Mouse (Mus musculus): ENCODE data around the gene Tjp2. TPM values are rescaled to one million over a fixed set of nuclear protein-coding genes. Genes with fewer than 3 reads are reported as not detected.
"Not testable (repeated sequence)": the region's sequence is repeated elsewhere in the genome, so short reads cannot be mapped to it uniquely, and the experiment has no call there.

The Tjp2 gene
- polyA plus RNA-seq, 1 experiment from 2014 or later, result 28.4 TPM

- no peaks in the 10 kb centered on the region for H3K9me3 ChIP-seq
- WGBS, result 96% methylated on average over 12 of the region's 12 CpGs
- H3K4me3 ChIP-seq, result no peak overlapping the region
- H3K4me1 ChIP-seq, result no peaks in the 10 kb centered on the region
- H3K27ac ChIP-seq, result no peak overlapping the region
- peaks cover 29% of the 10 kb centered on the region for H3K36me3 ChIP-seq
- ATAC-seq (ENCODE audit: low FRiP score, low read depth), result no peak
- no peaks in the 10 kb centered on the region for H3K27me3 ChIP-seq (replicated peaks)
- H3K4me2 ChIP-seq (replicated peaks), result no peak overlapping the region
- H3K9ac ChIP-seq, result no peak overlapping the region
Observed at GRCm38 (mm10) chr19:24107707-24108106, 117.1 kb downstream of the Tjp2 start.

GRCm38 (mm10) chr19:24103802-24104201, 121.0 kb downstream of the Tjp2 start:
- Histone ChIP-seq H3K4me3 (no peak overlapping the region), H3K36me3 (peaks cover 12% of the 10 kb centered on the region), H3K27ac (no peak overlapping the region), H3K9ac (no peak overlapping the region), H3K4me2 (replicated peaks) (no peak overlapping the region), H3K9me3 (no peaks in the 10 kb centered on the region), H3K4me1 (no peaks in the 10 kb centered on the region), H3K27me3 (replicated peaks) (no peaks in the 10 kb centered on the region)
- 77% methylated on average over 3 of the region's 3 CpGs for WGBS
- no peak for ATAC-seq (ENCODE audit: low FRiP score, low read depth)

- Histone ChIP-seq H3K4me1 (no peaks in the 10 kb centered on the region), H3K27me3 (replicated peaks) (no peaks in the 10 kb centered on the region), H3K4me3 (no peak overlapping the region), H3K36me3 (peaks cover 20% of the 10 kb centered on the region), H3K9me3 (no peaks in the 10 kb centered on the region), H3K4me2 (replicated peaks) (no peak overlapping the region), H3K9ac (no peak overlapping the region), H3K27ac (no peak overlapping the region)
- WGBS, result 93% methylated on average over 10 of the region's 10 CpGs
- no peak for ATAC-seq (ENCODE audit: low FRiP score, low read depth)
Observed at GRCm38 (mm10) chr19:24102562-24103126, 122.2 kb downstream of the Tjp2 start.

- H3K4me1 ChIP-seq, result no peaks in the 10 kb centered on the region
- WGBS, result 81% methylated on average over 6 of the region's 6 CpGs
- no peak for ATAC-seq (ENCODE audit: low FRiP score, low read depth)
- H3K27ac ChIP-seq, result no peak overlapping the region
- H3K9ac ChIP-seq, result no peak overlapping the region
- peaks cover 34% of the 10 kb centered on the region for H3K36me3 ChIP-seq
- H3K4me2 ChIP-seq (replicated peaks), result no peak overlapping the region
- H3K27me3 ChIP-seq (replicated peaks), result no peaks in the 10 kb centered on the region
- no peak overlapping the region for H3K4me3 ChIP-seq
- no peaks in the 10 kb centered on the region for H3K9me3 ChIP-seq
Observed at GRCm38 (mm10) chr19:24101183-24101582, 123.6 kb downstream of the Tjp2 start.

GRCm38 (mm10) chr19:24098691-24099090, 126.1 kb downstream of the Tjp2 start:
- peaks cover 56% of the 10 kb centered on the region for H3K36me3 ChIP-seq
- no peaks in the 10 kb centered on the region for H3K4me1 ChIP-seq
- H3K4me2 ChIP-seq (replicated peaks), result no peak overlapping the region
- no peaks in the 10 kb centered on the region for H3K27me3 ChIP-seq (replicated peaks)
- no peaks in the 10 kb centered on the region for H3K9me3 ChIP-seq
- H3K27ac ChIP-seq, result no peak overlapping the region
- ATAC-seq (ENCODE audit: low FRiP score, low read depth), result no peak
- no peak overlapping the region for H3K4me3 ChIP-seq
- WGBS, result 95% methylated on average over 10 of the region's 10 CpGs
- H3K9ac ChIP-seq, result no peak overlapping the region

GRCm38 (mm10) chr19:24097666-24098455, 127.0 kb downstream of the Tjp2 start:
- H3K36me3 ChIP-seq, result peaks cover 57% of the 10 kb centered on the region
- H3K4me2 ChIP-seq (replicated peaks), result no peak overlapping the region
- H3K9ac ChIP-seq, result no peak overlapping the region
- no peak overlapping the region for H3K27ac ChIP-seq
- ATAC-seq (ENCODE audit: low FRiP score, low read depth), result no peak
- H3K4me3 ChIP-seq, result no peak overlapping the region
- WGBS, result 86% methylated on average over 16 of the region's 16 CpGs
- H3K4me1 ChIP-seq, result no peaks in the 10 kb centered on the region
- H3K27me3 ChIP-seq (replicated peaks), result no peaks in the 10 kb centered on the region
- no peaks in the 10 kb centered on the region for H3K9me3 ChIP-seq

- not testable (repeated sequence) for ATAC-seq (ENCODE audit: low FRiP score, low read depth); H3K27me3 ChIP-seq (replicated peaks); H3K9me3 ChIP-seq; H3K4me2 ChIP-seq (replicated peaks); H3K4me3 ChIP-seq; H3K9ac ChIP-seq; H3K4me1 ChIP-seq; H3K27ac ChIP-seq
- 74% methylated on average over 8 of the region's 8 CpGs for WGBS
- H3K36me3 ChIP-seq, result peaks cover 32% of the 10 kb centered on the region
Observed at GRCm38 (mm10) chr19:24092060-24092459, 132.8 kb downstream of the Tjp2 start.

GRCm38 (mm10) chr19:24090366-24090765, 134.5 kb downstream of the Tjp2 start:
- peaks cover 15% of the 10 kb centered on the region for H3K36me3 ChIP-seq
- 91% methylated on average over 2 of the region's 2 CpGs for WGBS
- no peak for ATAC-seq (ENCODE audit: low FRiP score, low read depth)

GRCm38 (mm10) chr19:24085306-24085705, 139.5 kb downstream of the Tjp2 start:
- Histone ChIP-seq H3K4me2 (replicated peaks) (no peak overlapping the region), H3K9me3 (no peaks in the 10 kb centered on the region), H3K36me3 (no peaks in the 10 kb centered on the region), H3K9ac (no peak overlapping the region), H3K4me1 (no peaks in the 10 kb centered on the region), H3K27ac (no peak overlapping the region), H3K27me3 (replicated peaks) (no peaks in the 10 kb centered on the region), H3K4me3 (no peak overlapping the region)
- no peak for ATAC-seq (ENCODE audit: low FRiP score, low read depth)
- 82% methylated on average over 2 of the region's 2 CpGs for WGBS

More at GRCm38 (mm10) chr19:24090366-24090765, 134.5 kb downstream of the Tjp2 start:
- Histone ChIP-seq H3K27ac (no peak overlapping the region), H3K4me1 (no peaks in the 10 kb centered on the region), H3K4me2 (replicated peaks) (no peak overlapping the region), H3K9ac (no peak overlapping the region), H3K27me3 (replicated peaks) (no peaks in the 10 kb centered on the region), H3K4me3 (no peak overlapping the region), H3K9me3 (no peaks in the 10 kb centered on the region)

GRCm38 (mm10) chr19:24080417-24081080, 144.3 kb downstream of the Tjp2 start:
- Histone ChIP-seq H3K27me3 (replicated peaks) (no peaks in the 10 kb centered on the region), H3K4me2 (replicated peaks) (no peak overlapping the region), H3K27ac (no peak overlapping the region), H3K36me3 (no peaks in the 10 kb centered on the region), H3K9me3 (no peaks in the 10 kb centered on the region), H3K4me3 (no peak overlapping the region), H3K4me1 (no peaks in the 10 kb centered on the region), H3K9ac (no peak overlapping the region)
- WGBS, result 50% methylated on average over 8 of the region's 8 CpGs
- ATAC-seq (ENCODE audit: low FRiP score, low read depth), result no peak

- Histone ChIP-seq H3K9ac (no peak overlapping the region), H3K4me3 (no peak overlapping the region), H3K9me3 (no peaks in the 10 kb centered on the region), H3K4me2 (replicated peaks) (no peak overlapping the region), H3K27ac (no peak overlapping the region), H3K36me3 (no peaks in the 10 kb centered on the region), H3K4me1 (no peaks in the 10 kb centered on the region), H3K27me3 (replicated peaks) (no peaks in the 10 kb centered on the region)
- ATAC-seq (ENCODE audit: low FRiP score, low read depth), result no peak
- 96% methylated on average over 3 of the region's 3 CpGs for WGBS
Observed at GRCm38 (mm10) chr19:24077658-24078057, 147.2 kb downstream of the Tjp2 start.

GRCm38 (mm10) chr19:24076536-24076935, 148.3 kb downstream of the Tjp2 start:
- Histone ChIP-seq H3K4me1 (no peaks in the 10 kb centered on the region), H3K4me3 (no peak overlapping the region), H3K9ac (no peak overlapping the region), H3K36me3 (no peaks in the 10 kb centered on the region), H3K27me3 (replicated peaks) (no peaks in the 10 kb centered on the region), H3K27ac (no peak overlapping the region), H3K9me3 (no peaks in the 10 kb centered on the region), H3K4me2 (replicated peaks) (no peak overlapping the region)
- 92% methylated on average over 7 of the region's 7 CpGs for WGBS
- ATAC-seq (ENCODE audit: low FRiP score, low read depth), result no peak

Measured in neural tube, embryonic 12.5 days (tissue).